Mouse (Mus musculus): ENCODE data around the gene Cblc. TPM values are rescaled to one million over a fixed set of nuclear protein-coding genes. Genes with fewer than 3 reads are reported as not detected.
"Not testable (repeated sequence)": the region's sequence is repeated elsewhere in the genome, so short reads cannot be mapped to it uniquely, and the experiment has no call there.

Cblc gene
- total and polyA plus RNA-seq, 2 experiments from 2014 or later: 0.38 to 0.67 TPM

DNA sequence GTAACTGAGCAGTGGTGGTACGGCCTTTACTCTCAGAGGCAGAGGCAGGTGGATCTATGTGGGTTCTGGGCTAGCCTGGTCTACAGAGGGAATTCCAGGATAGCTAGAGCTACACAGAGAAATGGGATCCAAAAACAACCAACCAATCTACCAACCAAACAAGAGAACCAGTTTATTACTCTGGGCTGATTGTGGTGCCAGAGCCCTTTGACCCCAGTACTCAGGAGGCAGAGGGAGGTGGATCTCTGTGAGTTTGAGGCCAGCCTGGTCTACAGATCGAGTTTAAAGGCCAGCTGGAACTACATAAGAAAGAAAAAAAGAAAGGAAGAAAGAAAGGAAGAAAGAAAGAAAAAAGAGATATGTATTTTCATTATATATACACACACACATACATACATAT lies 1.4 kb downstream of the Cblc start:
- Histone ChIP-seq H3K4me3 (ENCODE audit: low read depth, low read length) (no peak overlapping the region), H3K4me1 (ENCODE audit: insufficient read depth) (no peaks in the 10 kb centered on the region), H3K36me3 (ENCODE audit: insufficient read depth) (no peaks in the 10 kb centered on the region), H3K9me3 (ENCODE audit: low read length) (no peaks in the 10 kb centered on the region), H3K27me3 (ENCODE audit: insufficient read depth, low read length) (peaks cover 18% of the 10 kb centered on the region), H3K4me2 (ENCODE audit: low read depth) (no peak overlapping the region), H3K27ac (ENCODE audit: low read depth, low read length) (no peak overlapping the region), H3K9ac (no peak overlapping the region)
- ATAC-seq: no peak
- no peak for TF ChIP-seq CTCF (IDR thresholded peaks at IDR 0.05; ENCODE audit: low read depth)
- 67% methylated on average over 2 of the region's 2 CpGs for WGBS
- DNase-seq: no peak

DNA sequence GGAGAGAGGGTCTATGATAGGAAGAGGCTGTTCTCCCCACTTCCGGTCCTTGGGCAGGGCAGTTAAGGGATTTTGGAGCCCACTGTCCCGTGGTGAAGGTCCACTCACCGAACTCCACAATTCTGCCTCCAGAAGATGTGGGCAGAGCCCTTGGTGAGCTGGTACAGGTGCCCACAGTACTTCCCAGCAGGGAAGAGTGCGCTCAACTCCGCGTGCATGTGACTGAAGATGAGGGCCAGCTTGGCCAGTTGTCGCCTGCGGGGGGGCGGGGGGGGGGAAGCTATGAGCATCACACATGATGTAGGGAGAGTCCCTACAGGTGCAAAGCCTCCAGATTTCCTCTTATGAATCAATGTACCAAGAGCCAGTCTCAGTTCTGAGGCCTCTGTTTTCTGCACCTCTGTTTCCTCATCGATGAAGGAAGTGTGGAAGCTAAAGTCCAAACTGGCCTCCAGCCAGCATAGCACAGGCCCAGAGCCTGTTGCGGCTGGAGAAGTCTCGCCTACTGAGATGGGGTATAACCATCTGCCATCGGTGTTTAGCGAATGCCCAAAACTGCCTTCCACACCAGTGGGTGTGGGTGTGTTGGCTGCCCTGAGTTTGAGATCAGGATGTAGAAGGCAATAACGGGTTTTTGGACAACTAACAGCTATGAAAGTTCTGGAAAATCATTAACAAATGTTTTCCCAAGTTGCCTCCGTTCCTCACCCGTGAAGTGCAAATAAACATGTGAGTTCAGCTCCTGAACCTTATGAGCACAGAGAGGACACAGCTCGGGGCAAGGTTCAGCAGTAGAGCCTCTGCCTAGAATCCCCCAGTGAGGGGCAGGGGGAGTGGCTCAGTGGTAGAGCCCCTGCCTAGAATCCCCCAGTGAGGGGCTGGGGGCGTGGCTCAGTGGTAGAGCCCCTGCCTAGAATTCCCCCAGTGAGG lies 3.6 kb downstream of the Cblc start:
- ATAC-seq (no peak), DNase-seq (no peak)
- WGBS: 87% methylated on average over 19 of the region's 19 CpGs
- Histone ChIP-seq H3K9me3 (ENCODE audit: low read length) (no peaks in the 10 kb centered on the region), H3K4me2 (ENCODE audit: low read depth) (no peak overlapping the region), H3K27ac (ENCODE audit: low read depth, low read length) (no peak overlapping the region), H3K4me3 (ENCODE audit: low read depth, low read length) (no peak overlapping the region), H3K9ac (no peak overlapping the region), H3K4me1 (ENCODE audit: insufficient read depth) (no peaks in the 10 kb centered on the region), H3K36me3 (ENCODE audit: insufficient read depth) (no peaks in the 10 kb centered on the region), H3K27me3 (ENCODE audit: insufficient read depth, low read length) (peaks cover 14% of the 10 kb centered on the region)
- no peak for TF ChIP-seq CTCF (IDR thresholded peaks at IDR 0.05; ENCODE audit: low read depth)

DNA sequence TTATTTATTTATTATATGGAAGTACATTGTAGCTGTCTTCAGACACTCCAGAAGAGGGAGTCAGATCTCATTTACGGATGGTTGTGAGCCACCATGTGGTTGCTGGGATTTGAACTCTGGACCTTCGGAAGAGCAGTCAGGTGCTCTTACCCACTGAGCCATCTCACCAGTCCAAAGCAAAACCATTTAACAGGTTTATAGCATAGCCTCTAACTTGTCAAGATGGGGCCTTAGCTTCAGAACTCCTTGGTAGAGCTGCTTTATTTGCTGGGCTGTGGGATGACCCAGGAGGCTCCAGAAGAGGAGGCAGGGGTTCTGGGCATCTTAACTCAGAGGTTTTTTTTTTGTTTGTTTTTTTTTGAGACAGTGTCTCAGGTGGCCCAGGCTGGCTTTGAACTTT lies 5.1 kb downstream of the Cblc start:
- not testable (repeated sequence) for H3K4me3 ChIP-seq (ENCODE audit: low read depth, low read length); H3K4me1 ChIP-seq (ENCODE audit: insufficient read depth); ATAC-seq; H3K27ac ChIP-seq (ENCODE audit: low read depth, low read length); H3K9me3 ChIP-seq (ENCODE audit: low read length); H3K27me3 ChIP-seq (ENCODE audit: insufficient read depth, low read length); DNase-seq; H3K4me2 ChIP-seq (ENCODE audit: low read depth); H3K36me3 ChIP-seq (ENCODE audit: insufficient read depth); H3K9ac ChIP-seq
- 93% methylated on average over 2 of the region's 2 CpGs for WGBS

DNA sequence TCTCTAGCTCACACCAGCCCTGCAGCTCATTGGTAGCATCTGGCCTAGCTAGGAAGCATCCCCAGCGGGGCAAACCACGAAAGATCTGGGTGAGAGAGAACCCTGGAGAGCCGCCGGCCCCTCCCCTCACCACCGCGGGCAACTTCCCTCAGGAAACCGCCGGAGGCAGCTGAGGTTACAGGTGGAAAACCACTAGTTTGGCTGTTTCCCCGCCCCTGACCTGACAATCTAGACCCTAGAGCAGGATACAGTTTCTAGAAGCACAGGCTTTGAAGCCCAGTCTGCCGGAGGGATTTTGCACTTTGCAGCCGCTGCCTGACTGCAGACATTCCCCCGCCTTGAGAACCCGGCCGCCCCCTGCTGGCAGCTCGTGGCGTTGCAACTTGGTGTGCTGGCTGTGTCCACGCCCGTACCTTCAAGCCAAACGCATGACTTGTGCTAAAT lies 6.7 kb downstream of the Cblc start:
- 3% methylated on average over 19 of the region's 19 CpGs for WGBS
- H3K4me1 ChIP-seq (ENCODE audit: insufficient read depth): no peaks in the 10 kb centered on the region
- TF ChIP-seq CTCF (IDR thresholded peaks at IDR 0.05; ENCODE audit: low read depth): peak; percentile 96
- no peak overlapping the region for H3K27ac ChIP-seq (ENCODE audit: low read depth, low read length)
- DNase-seq (peak; percentile 91), ATAC-seq (peak; percentile 74)
- peak overlapping the region; percentile 27 for H3K4me3 ChIP-seq (ENCODE audit: low read depth, low read length)
- H3K9me3 ChIP-seq (ENCODE audit: low read length): no peaks in the 10 kb centered on the region
- H3K27me3 ChIP-seq (ENCODE audit: insufficient read depth, low read length): no peaks in the 10 kb centered on the region
- no peaks in the 10 kb centered on the region for H3K36me3 ChIP-seq (ENCODE audit: insufficient read depth)
- H3K9ac ChIP-seq: peak overlapping the region; percentile 50; the same call in 1 of the 2 replicates
- H3K4me2 ChIP-seq (ENCODE audit: low read depth): peak overlapping the region; percentile 63

DNA sequence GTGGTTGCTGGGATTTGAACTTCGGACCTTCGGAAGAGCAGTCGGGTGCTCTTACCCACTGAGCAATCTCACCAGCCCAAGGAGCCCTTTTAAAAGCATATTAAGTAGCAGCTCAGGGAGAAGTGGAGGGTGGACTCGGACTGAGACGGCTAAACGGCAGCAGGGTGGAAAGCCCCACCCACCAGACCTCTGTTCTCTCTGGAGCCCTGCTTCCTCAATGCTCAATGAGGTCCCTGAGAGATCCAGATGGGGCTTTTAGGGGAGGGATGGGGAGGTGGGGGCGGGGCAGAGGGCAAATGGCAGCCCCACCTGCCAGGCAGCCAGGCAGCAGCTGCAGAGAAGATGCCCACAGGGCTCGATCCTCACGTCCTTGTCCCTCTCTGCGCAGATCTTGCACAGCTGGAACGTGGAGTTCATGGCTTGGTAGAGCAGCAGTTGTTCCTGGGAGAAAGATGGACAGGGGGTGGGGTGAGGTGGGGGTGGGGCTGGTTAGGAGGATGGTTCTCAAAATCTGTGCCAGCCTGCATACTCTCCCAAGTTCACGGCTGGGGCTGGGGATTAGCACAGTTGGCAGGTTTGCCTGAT lies 10.6 kb downstream of the Cblc start:
- no peaks in the 10 kb centered on the region for H3K27me3 ChIP-seq (ENCODE audit: insufficient read depth, low read length)
- WGBS: 45% methylated on average over 12 of the region's 12 CpGs
- no peaks in the 10 kb centered on the region for H3K9me3 ChIP-seq (ENCODE audit: low read length)
- H3K36me3 ChIP-seq (ENCODE audit: insufficient read depth): no peaks in the 10 kb centered on the region
- H3K4me2 ChIP-seq (ENCODE audit: low read depth): no peak overlapping the region
- no peak overlapping the region for H3K9ac ChIP-seq
- no peak overlapping the region for H3K27ac ChIP-seq (ENCODE audit: low read depth, low read length)
- TF ChIP-seq CTCF (IDR thresholded peaks at IDR 0.05; ENCODE audit: low read depth): no peak
- ATAC-seq (no peak), DNase-seq (no peak)
- no peaks in the 10 kb centered on the region for H3K4me1 ChIP-seq (ENCODE audit: insufficient read depth)
- no peak overlapping the region for H3K4me3 ChIP-seq (ENCODE audit: low read depth, low read length)

DNA sequence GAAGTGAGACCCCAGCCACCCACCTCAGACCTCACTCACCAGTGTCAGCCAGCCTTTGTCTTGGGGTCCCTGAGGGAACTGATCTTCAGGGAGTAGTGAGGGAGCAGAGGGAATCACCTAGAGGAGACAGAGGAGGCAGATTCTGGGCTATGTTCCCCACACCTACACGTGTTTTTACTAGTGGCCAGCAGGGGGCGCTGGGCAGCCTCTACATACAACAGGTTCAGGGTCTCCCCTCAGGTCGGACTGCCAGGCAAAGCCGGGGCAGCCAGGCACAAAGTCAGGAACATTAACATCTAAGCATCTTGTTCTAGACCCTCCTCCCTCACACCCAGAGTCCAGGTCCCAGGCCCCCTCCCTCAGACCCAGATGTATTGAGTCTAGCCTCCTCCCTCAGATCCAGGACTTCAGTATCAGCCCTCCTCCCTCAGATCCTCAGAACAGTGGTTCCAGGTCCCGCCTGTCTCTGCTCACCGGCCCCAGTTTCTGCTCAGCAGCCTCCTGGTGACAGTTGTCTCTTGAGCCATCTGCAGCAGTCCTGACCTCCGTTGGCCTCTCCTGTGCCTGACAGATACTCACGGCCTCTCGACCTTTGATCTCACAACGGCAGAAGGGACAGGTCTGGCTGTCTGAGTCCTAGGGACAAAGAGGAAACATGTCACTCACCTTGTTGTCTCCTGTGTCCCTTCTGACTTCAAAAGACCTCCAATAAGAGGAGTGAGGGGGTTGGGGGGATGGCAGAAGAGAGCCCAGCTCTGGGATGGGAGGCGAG lies 11.7 kb downstream of the Cblc start:
- H3K9me3 ChIP-seq (ENCODE audit: low read length): no peaks in the 10 kb centered on the region
- H3K9ac ChIP-seq: no peak overlapping the region
- TF ChIP-seq CTCF (IDR thresholded peaks at IDR 0.05; ENCODE audit: low read depth): peak; percentile 36; the same call in 1 of the 2 replicates
- no peak overlapping the region for H3K4me2 ChIP-seq (ENCODE audit: low read depth)
- WGBS: 55% methylated on average over 11 of the region's 11 CpGs
- no peaks in the 10 kb centered on the region for H3K27me3 ChIP-seq (ENCODE audit: insufficient read depth, low read length)
- no peaks in the 10 kb centered on the region for H3K4me1 ChIP-seq (ENCODE audit: insufficient read depth)
- ATAC-seq (no peak), DNase-seq (no peak)
- no peak overlapping the region for H3K4me3 ChIP-seq (ENCODE audit: low read depth, low read length)
- H3K27ac ChIP-seq (ENCODE audit: low read depth, low read length): no peak overlapping the region
- no peaks in the 10 kb centered on the region for H3K36me3 ChIP-seq (ENCODE audit: insufficient read depth)
